Mouse (Mus musculus) T-helper 17 cell (primary cell): Measurements from ENCODE around the gene Chrd.

Experiments used
- in situ Hi-C, 2 experiments: fragments of 300-600 bp; cut with MboI, MseI; formaldehyde crosslinking; loops; 1 replicate in 1 of 2; 2 replicates in 1 of 2; pipeline ENCODE4 v1.15.1; 2025; ENCODE audit warnings: high pct_unique_total_duplicates in 2 of 2

Chrd gene

DNA sequence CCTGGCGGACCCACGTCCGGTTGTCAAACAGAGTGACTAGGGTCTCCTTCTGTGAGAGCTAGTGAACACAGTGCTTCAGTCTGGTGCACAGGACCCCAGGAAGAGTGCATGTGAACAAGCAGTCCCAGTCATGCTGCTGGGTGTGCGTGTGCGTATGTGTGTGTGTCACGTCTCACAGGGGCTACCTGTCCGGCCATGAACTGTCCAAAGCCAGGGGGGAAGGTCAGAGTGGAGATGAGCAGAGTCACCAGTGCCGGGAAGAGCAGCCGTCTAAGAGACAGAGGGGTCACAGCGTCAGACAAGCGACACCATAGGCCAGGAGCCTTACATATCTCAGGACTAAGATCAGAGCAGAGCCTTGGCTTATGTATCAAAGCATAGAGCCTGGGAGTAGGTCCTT is 22.6 kb upstream of the Chrd start:
- in situ Hi-C loops = no loop called here

DNA sequence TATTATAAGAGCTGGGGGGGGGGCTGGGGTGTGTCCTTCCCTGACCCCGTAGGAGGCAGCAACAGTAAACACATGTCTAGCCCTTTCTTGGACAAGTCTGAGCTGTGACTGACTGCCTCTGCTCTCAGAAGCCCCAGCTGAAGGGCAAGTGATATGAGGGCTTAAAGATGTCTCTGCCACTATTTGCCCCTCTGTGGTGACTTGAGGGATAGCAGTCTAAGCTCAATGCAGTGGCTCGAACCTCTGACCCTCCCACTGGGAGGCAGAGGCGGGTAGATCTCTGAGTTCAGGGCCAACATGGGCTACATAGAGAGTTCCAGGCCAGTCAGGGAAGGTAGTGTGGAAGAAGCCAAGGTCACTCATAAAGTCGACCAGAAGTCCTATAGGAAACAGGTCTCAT is 22.1 kb upstream of the Chrd start:
- in situ Hi-C loops = no loop called here

DNA sequence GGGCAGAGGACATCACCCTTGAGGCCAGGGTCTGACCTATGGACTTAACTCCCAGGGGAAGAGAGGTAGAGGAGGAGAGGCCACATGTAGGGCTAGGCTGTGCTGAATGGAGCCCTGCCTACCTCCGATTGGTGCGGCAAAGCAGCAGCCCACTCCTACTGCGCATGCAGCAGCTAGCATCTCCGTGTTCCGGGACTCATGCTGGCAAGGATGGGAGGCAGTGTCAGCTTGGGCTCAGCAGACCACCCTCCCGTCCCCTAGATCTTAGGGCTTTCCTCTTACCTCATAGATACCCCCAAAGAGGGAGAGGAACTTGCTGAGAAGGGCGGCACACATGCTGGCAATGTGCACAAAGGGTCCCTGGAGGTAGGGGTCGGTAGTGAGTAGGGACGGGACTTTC is 20.7 kb upstream of the Chrd start:
- in situ Hi-C loops = no loop called here

DNA sequence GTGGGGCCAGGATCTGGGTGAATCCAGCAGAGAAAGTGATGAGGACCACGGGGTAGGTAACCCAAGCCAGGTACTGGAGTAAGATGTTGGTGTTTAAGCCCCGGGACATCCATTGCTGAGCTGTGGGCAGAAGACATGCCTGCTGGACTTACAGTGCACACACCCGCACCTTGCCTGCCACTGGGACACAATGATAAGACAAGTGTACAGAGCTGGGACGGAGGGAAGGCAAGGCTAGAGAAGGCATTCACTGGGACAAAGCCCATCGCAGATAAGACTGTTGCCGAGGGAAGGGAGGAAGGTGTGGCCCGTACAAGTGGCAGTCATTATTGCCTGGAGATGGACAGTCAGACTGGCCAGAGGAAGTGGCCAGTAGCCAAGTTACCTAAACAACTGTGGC is 20.0 kb upstream of the Chrd start:
- in situ Hi-C loops = no loop called here

DNA sequence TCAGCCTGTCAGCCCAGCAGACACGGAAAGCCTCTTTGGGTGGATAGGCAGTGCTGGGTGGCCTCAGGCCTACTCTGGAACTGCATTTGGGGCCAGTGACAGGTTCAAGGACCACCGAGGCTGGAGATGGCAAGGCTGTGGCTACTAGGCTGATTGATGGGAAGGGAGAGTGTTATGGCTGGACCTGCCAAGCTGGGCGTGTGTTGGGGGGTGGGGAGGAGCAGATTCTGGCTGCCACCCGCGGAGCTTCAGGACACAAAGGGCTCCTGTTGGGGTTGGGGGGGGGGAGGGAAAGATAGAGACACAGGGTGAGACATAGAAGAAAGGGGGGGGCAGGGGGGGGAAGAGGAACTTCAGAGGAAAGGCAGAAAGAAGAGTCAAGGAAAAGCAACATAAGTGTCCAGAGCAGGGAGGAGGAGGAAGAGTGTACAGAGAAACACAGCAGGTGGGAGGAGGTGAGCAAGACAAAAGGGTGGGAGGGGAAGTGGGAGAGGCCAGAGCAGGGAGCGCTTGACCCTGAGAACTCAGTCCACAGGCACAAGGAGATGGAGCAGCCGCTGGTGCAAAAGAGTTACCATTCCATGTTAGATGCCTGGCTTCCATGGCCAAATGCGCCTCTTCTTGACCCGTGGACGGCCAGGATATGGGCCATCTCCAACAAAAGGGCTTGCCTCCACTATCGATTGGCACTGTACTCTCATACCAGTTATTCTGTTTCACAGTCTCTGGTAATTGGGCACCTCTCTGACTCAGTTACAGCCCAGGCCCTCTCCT is 18.4 kb upstream of the Chrd start:
- in situ Hi-C loops = loop anchor here in 1 of 2 experiments (5.0 kb wide), 1 partner anchor 97 kb away; no protein-coding TSS in a partner anchor

DNA sequence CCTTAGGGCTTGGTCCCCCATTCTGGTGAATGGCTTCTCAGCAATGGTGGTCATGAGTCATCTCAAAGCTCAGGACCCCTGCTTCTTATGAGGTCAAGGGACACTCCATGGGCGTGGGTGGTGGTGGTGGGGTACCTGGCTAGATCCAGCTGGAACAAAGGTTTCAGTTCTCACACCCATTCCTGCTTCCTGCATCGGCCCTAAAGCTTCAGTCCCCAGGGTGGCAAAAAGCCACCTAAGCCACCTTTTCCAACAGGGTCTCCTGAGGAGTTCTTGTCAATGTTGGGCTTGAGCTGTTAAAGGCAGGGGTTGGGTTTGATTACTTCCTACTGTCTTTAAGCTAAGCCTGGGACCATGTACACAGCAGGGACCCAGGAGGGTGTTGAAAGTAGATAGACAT is 17.8 kb upstream of the Chrd start:
- in situ Hi-C loops = loop anchor here in 1 of 2 experiments (5.0 kb wide), 1 partner anchor 98 kb away; no protein-coding TSS in a partner anchor

DNA sequence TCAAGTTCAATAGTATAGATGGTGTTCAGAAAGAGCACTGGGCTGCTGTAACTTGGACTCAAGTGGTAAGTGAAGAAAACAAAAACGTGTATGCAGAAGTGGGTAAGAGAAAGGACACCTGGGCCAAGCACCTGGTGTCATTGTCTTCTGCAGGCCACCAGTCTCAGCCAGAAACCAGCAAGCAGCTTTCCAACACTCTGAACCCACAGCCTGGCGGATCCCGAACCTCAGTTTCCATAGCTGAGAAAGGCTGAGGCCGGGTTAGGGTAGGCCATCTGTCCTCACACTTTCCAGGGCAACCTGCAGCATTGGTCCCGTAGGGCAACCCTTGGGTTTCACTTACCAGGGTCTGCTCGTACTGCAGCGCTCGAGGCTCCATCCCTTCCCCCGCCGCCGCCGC is 17.4 kb upstream of the Chrd start:
- in situ Hi-C loops = loop anchor here in 1 of 2 experiments (5.0 kb wide), 1 partner anchor 98 kb away; no protein-coding TSS in a partner anchor

DNA sequence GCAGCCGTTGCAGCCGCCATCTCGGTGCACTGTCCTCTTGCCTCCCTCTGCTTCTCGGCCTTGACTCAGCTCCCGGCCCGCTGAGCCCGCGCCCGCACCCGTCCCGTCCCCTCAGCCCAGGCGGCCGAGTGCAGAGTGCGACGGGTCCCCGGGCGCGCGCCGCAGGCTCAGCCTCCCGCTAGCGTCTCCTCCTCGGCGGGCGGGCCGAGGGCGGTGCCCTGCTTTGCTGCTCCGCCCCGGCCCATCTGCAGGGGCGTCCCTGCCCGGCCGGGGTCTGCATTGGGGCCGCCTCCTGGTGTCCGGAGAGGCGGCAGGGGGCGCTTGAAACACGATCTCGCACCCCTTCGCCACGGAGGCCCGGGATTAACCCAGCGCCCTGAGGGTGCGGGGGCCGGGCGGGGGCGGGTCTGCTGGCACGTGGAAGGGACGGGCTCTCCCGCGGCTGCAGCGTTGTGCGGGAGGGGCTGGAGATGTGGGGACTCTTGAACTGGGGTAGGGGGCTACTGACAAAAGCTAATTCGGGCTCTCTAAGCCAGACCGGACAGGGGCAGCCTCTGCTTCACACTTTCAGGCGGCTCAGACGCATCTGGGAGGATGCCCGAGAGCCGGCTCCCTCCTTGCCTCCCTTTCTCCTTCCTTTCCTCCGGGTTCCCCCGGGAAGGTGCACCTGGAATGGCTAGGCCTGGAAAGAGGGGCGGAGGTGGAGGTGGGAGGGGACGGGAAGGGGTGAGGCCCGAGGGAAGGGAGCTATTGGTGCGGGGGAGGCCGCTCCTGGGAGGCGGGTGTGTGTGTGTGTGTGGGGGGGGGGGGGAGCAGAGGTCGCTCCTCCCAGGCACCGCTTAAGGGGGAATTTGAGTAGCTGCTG is 16.7 kb upstream of the Chrd start:
- in situ Hi-C loops = loop anchor here in 1 of 2 experiments (5.0 kb wide), 1 partner anchor 99 kb away; no protein-coding TSS in a partner anchor

DNA sequence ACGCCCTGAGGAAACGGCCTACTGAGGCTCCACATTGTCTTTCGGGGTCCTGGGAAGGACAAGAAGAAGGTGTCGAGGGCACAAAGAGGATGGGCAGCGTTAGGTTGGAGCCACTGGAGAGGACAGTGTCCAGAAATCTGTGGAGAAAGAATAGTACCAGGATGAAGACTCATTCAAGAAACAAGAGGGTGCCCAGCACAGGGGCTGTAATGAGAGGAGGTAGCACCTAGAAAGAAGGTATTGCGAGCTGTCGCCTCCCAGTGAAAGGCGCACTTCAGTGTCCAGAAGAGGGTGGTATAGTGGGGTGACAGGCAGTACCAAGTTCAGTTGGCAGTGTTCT is 16.1 kb upstream of the Chrd start:
- in situ Hi-C loops = loop anchor here in 1 of 2 experiments (5.0 kb wide), 1 partner anchor 100 kb away; no protein-coding TSS in a partner anchor

DNA sequence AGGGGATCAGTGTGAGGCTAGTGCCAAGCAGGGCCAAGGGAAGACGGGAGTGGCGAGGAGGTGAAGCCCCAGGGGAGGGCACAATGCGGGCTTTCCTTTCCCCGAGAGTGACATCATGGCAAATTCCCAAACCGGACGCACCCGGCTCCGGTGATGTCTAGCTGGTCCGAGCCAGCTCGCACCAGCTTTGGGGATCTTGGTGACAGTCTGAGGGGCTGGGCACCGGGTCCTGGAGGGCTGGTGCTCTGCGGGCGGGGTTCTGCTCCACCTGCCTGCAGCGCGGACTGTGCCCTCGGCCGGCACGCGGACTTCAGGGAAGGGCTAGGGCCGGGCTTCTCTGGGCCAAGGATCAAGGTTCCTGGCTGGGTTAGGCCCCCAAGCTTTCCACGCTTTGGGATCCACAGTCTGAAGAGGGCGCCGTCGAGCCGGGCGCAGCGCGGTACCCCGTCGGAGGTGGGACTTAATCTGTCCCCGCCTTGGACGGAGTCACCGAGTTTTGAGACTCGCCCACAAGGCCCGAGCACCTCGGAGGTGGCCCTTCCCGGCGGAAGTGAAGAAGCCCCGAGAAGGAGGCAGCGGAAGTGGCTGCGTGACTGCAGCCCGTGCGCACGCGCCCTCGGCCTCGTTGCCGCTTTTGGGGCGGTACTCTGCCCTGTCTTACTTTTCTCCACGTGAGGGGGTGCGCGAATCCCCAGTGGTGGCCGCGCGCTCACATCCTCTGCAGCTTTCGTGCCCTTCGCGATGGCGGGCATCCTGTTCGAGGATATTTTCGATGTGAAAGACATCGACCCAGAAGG is 15.5 kb upstream of the Chrd start, which contains the start of the genes Polr2h and Clcn2:
Polr2h (plus strand) TSS at position 485 of the 797 bp plus-strand sequence.
Clcn2 (minus strand) TSS at position 566 of the 797 bp plus-strand sequence.
- in situ Hi-C loops = loop anchor here in 1 of 2 experiments (5.0 kb wide), 1 partner anchor 100 kb away; no protein-coding TSS in a partner anchor

DNA sequence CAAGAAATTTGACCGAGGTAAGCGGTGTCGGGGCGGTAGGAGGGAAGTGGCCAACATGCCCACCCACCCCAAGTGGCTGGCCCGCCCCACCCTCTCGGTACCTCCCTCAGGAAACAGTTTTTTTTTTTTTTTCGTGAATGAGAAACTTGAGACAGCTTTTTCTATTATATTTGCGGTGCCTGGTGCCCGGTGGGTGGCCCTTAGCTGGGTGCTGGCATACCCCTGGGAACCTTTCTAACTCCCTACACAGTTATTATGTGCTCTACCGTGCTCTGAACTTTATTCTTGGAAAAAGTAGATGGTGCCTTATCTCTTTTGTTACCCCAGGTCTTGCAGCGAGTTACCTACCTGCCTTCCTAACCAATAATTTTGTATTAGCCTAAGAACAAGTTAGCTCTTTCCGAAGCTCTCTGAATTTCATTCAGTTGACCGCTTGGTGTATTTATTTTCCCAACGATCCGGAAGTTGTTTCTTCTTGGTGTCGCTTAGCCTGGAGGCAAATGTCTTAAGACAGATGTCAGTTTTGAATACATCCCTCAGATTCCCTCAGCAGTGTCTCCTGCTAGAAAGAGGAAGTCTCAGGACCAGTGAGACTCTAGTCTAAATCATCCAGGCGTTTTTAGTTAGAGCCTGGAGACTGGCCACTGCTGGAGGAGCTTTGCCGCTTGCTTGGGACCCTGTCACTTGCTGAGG is 14.8 kb upstream of the Chrd start:
- in situ Hi-C loops = loop anchor here in 1 of 2 experiments (5.0 kb wide), 1 partner anchor 101 kb away; no protein-coding TSS in a partner anchor

DNA sequence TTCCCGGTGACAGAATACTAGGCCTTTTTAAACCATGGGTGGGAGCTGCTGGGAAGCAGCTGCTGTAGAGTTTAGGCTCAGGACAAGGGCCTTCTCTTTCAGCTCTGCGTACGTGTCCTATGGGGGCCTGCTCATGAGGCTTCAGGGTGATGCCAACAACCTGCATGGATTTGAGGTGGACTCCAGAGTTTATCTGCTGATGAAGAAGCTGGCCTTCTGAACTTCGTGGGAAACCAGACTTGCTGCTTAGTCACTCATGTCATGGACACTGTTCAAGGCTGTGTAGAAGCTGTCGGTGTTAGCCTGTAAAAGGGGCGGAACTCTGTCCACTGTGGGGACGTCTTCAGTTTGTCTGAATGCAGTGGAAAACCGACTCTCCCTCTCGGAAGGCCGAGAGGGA is 11.1 kb upstream of the Chrd start:
- in situ Hi-C loops = no loop called here

DNA sequence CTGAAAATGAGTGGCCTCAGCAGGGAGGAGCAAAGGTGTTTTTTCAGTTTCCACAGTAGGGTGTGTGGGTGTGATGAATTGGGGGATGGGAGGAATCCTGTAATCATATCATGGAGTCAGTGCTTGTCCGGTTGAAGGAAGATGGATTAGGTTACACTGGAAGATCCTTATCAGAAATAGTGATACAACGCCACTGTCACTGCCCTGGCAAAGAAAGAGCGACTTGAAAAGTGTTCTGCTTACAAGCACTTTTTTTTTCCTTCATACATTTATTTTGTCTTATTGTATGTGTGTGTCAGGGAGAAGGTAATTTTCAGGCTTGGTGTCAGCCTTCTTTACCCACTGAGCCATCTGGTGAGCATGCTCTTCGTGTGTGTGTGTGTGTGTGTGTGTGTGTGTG is 10.2 kb upstream of the Chrd start:
- in situ Hi-C loops = no loop called here

DNA sequence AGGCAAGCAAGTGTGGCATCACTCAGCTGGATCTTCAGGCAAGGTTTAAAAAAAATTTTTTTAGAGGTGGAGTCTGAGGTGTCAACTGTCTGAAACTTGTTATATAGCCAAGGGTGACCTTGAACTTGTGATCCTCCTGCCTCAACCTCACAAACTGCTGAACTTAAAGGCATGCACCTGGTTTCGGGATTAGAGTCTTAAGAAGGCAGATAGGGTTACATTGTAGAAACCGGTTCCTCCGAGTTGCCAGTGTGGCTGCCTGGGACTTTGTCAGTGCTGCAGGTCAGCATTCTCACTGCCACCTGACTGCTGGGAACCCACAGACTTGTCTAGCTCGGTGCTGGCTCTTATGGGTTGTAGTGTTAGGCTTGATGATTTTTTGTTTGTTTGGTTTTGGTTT is 9.7 kb upstream of the Chrd start:
- in situ Hi-C loops = no loop called here

DNA sequence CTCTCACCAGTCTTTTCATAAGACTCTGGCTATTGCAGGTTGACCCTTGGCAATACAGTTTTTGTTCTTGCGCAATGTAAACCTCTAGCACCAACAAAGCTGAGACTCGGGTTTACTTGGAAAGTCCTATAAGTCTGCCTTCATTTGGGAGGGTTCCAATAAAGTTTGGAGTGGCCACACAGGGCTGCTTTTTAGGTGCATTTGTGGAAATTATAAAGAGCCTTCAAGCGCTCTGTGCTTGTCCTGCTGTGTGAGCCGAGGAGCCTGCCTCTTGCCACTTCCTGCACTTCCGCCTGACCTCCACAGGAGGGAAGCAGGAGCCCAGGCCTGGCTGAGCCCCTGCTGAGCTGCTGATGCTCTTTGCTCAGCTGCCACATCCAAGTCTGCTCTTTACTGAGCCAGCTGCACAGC is 8.6 kb upstream of the Chrd start:
- in situ Hi-C loops = no loop called here

DNA sequence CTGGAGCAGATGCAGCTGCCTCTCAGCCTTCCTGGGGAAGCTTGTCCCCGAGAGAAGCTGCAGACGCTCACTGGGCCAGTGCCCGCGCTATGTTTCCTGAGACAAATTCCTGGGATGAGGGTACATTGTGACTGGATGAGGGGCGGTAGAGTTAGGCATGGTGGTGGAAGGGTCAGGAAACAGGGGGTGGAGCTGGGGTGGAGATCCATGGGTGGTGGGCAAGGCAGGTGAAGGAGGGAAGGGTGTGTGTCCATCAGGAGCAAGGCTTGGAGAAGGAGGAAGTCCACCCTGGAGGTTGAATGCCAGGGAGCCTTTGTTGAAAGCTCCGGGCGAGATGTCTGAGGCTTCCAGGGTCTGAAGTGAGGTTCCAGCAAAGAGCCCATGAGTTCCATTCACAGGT is 7.6 kb upstream of the Chrd start:
- in situ Hi-C loops = no loop called here

DNA sequence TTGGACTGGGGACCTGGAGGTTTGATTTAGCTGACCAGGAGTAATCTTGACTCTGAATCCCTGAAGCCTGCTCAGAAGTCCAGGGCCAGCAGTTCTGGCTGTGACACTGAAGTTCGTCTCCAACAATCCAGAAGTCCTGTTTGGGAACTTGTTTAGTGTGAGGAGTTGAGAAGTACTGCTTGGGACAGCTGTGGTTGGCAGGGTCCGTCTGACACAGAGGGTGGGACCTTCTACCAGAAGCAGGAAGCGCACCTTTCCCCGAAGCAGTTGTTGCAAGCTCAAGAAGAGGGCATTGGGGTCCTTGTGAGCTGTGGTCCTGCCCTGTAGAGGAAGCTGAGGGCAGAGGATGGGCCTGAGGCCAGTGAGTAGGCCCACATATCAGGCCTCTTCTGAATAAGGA is 7.2 kb upstream of the Chrd start:
- in situ Hi-C loops = no loop called here

DNA sequence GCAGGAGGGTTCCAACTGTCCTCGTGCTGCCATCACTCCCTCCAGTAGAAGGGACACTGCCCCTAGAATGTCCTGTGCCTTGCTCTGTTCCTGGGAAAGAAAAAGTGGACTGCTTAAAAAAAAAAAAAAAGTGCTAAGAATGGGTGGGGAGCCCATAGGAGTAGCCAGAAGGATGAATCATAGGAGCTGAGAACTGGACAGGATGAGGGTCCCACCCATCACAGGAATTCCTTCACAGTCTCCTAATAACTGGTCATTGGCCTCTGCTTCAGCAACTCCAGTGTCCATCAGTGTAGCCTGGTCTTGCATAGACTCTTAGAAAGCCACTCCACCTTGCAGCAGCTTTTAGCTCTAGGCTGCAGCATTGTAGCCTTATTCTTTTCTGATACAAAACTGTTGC is 6.5 kb upstream of the Chrd start:
- in situ Hi-C loops = no loop called here

DNA sequence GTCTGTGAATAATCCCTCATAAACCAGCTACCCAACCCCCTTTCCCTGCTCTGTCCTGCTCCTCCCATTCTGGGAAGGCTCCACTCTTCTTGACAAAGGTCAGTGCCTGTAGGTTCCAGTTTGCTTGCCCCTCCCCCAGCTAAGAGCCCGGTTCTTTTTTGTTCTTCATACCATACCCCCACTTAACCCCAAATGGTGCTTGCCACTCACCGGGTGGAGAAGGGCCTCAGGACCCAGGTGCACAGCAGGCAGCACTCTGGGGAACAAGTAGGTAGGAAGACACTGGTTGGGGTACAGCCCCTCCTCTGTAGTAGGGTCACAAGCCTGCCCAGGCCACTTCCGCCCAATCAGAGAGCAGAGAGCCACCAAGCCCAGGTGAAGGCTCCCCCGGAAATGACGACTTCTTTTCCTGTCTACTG is 2.6 kb upstream of the Chrd start:
- in situ Hi-C loops = no loop called here

DNA sequence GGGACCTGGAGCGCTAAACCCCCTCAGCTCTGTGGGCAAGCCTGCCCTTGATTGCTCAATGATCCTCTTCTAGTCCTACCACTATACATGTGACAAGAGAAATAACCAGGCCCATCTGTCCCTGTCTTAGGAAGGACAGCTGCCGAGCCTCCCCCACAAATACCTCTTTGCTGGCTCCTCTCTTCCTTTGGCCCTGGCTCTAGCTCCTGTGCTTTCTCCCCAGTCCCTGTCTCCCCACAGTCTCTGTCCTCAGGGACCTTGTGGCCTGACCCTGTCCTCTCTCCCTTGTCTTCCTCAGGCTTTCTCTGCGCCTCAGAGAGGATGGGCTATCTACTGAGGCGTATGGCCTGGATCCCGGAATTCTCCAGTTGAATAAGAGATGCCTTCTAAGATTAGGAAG is 1.2 kb upstream of the Chrd start:
- in situ Hi-C loops = no loop called here
